Mouse (Mus musculus): ENCODE results near the gene Asxl1.

Gene Asxl1

GRCm38 (mm10) chr2:153345454-153346220 is at the start of gene Asxl1:
Asxl1 (plus strand) TSS chr2:153345829.
- in situ Hi-C loops (cut with MboI; ENCODE audit: low sequenced_read_pairs): no loop called here

- in situ Hi-C loops (cut with MboI; ENCODE audit: low sequenced_read_pairs): no loop called here
Measured at GRCm38 (mm10) chr2:153297771-153298170, 47.9 kb upstream of the Asxl1 start.

GRCm38 (mm10) chr2:153298460-153298859 is 47.2 kb upstream of the Asxl1 start:
- in situ Hi-C loops (cut with MboI; ENCODE audit: low sequenced_read_pairs): no loop called here

GRCm38 (mm10) chr2:153298863-153299262 is 46.8 kb upstream of the Asxl1 start:
- in situ Hi-C loops (cut with MboI; ENCODE audit: low sequenced_read_pairs): no loop called here

- in situ Hi-C loops (cut with MboI; ENCODE audit: low sequenced_read_pairs): no loop called here
Measured at GRCm38 (mm10) chr2:153301123-153301522, 44.5 kb upstream of the Asxl1 start.

- in situ Hi-C loops (cut with MboI; ENCODE audit: low sequenced_read_pairs): no loop called here
Measured at GRCm38 (mm10) chr2:153305240-153305639, 40.4 kb upstream of the Asxl1 start.

GRCm38 (mm10) chr2:153308586-153308985 is 37.0 kb upstream of the Asxl1 start:
- in situ Hi-C loops (cut with MboI; ENCODE audit: low sequenced_read_pairs): no loop called here

- in situ Hi-C loops (cut with MboI; ENCODE audit: low sequenced_read_pairs): no loop called here
Measured at GRCm38 (mm10) chr2:153309106-153309505, 36.5 kb upstream of the Asxl1 start.

- in situ Hi-C loops (cut with MboI; ENCODE audit: low sequenced_read_pairs): no loop called here
Measured at GRCm38 (mm10) chr2:153310228-153310627, 35.4 kb upstream of the Asxl1 start.

GRCm38 (mm10) chr2:153312884-153313283 is 32.7 kb upstream of the Asxl1 start:
- in situ Hi-C loops (cut with MboI; ENCODE audit: low sequenced_read_pairs): no loop called here

- in situ Hi-C loops (cut with MboI; ENCODE audit: low sequenced_read_pairs): no loop called here
Measured at GRCm38 (mm10) chr2:153318408-153318807, 27.2 kb upstream of the Asxl1 start.

- in situ Hi-C loops (cut with MboI; ENCODE audit: low sequenced_read_pairs): no loop called here
Measured at GRCm38 (mm10) chr2:153319036-153319643, 26.5 kb upstream of the Asxl1 start.

GRCm38 (mm10) chr2:153325706-153326376 is 19.8 kb upstream of the Asxl1 start:
- in situ Hi-C loops (cut with MboI; ENCODE audit: low sequenced_read_pairs): no loop called here

- in situ Hi-C loops (cut with MboI; ENCODE audit: low sequenced_read_pairs): no loop called here
Measured at GRCm38 (mm10) chr2:153332271-153332670, 13.4 kb upstream of the Asxl1 start.

GRCm38 (mm10) chr2:153332981-153333380 is 12.6 kb upstream of the Asxl1 start:
- in situ Hi-C loops (cut with MboI; ENCODE audit: low sequenced_read_pairs): no loop called here

GRCm38 (mm10) chr2:153333822-153334232 is 11.8 kb upstream of the Asxl1 start:
- in situ Hi-C loops (cut with MboI; ENCODE audit: low sequenced_read_pairs): no loop called here

GRCm38 (mm10) chr2:153334281-153334680 is 11.3 kb upstream of the Asxl1 start:
- in situ Hi-C loops (cut with MboI; ENCODE audit: low sequenced_read_pairs): no loop called here

GRCm38 (mm10) chr2:153336117-153336516 is 9.5 kb upstream of the Asxl1 start:
- in situ Hi-C loops (cut with MboI; ENCODE audit: low sequenced_read_pairs): no loop called here

GRCm38 (mm10) chr2:153338361-153339350 is 7.0 kb upstream of the Asxl1 start:
- in situ Hi-C loops (cut with MboI; ENCODE audit: low sequenced_read_pairs): no loop called here

- in situ Hi-C loops (cut with MboI; ENCODE audit: low sequenced_read_pairs): no loop called here
Measured at GRCm38 (mm10) chr2:153342166-153342565, 3.5 kb upstream of the Asxl1 start.

- in situ Hi-C loops (cut with MboI; ENCODE audit: low sequenced_read_pairs): no loop called here
Measured at GRCm38 (mm10) chr2:153342602-153343001, 3.0 kb upstream of the Asxl1 start.
